Mouse (Mus musculus) small intestine, adult 2 months (tissue): ENCODE data around the gene Rrp8. TPM values are rescaled to one million over a fixed set of nuclear protein-coding genes. Genes with fewer than 3 reads are reported as not detected.

Source experiments
- H3K27ac ChIP-seq: fragments of 200-500 bp; 2 replicates; pipeline ENCODE4 v1.5.1; 2012; ENCODE audit warnings: low read depth, low read length, control low read depth, inconsistent platforms; ENCODE audit not compliant: insufficient read depth
- H3K27me3 ChIP-seq: fragments of 200-500 bp; 2 replicates; pipeline ENCODE4 v1.6.1; 2012; ENCODE audit warnings: mild to moderate bottlenecking, moderate library complexity, low read length, inconsistent platforms; ENCODE audit not compliant: control insufficient read depth, insufficient read depth
- H3K36me3 ChIP-seq: fragments of 200-500 bp; 2 replicates; pipeline ENCODE4 v1.6.1; 2012; ENCODE audit warnings: mild to moderate bottlenecking, low read length, control low read depth, inconsistent platforms; ENCODE audit not compliant: control insufficient read depth, insufficient read depth
- H3K4me1 ChIP-seq: fragments of 200-500 bp; 2 replicates; pipeline ENCODE4 v1.6.1; 2012; ENCODE audit warnings: low read length, inconsistent platforms, mixed read lengths; ENCODE audit not compliant: control insufficient read depth, insufficient read depth, insufficient read length
- H3K4me3 ChIP-seq: fragments of 200-500 bp; 2 replicates; pipeline ENCODE4 v1.5.1; 2012; ENCODE audit warnings: low read depth, mild to moderate bottlenecking, control low read depth, inconsistent platforms, low read length, moderate library complexity
- CTCF ChIP-seq: fragments of 200-500 bp; IDR thresholded peaks from 2 replicates; pipeline ENCODE4 v1.5.1; 2012; ENCODE audit warnings: low read depth, mild to moderate bottlenecking, control low read depth, inconsistent platforms, low read length, moderate library complexity, mixed read lengths; ENCODE audit not compliant: insufficient replicate concordance, insufficient read length; ENCODE audit errors: extremely low read depth
- POLR2A ChIP-seq: fragments of 200-500 bp; IDR thresholded peaks from 2 replicates; pipeline ENCODE4 v1.6.1; 2012; ENCODE audit warnings: low read depth, mild to moderate bottlenecking, control low read depth, inconsistent platforms, low read length, moderate library complexity
- whole genome bisulfite sequencing: fragments of 180-500 bp; shearing (Covaris S2); methylation state at CpG from one replicate; pipeline ENCODE4 v1.1.7; 2018; 5-methylcytosine and 5-hydroxymethylcytosine counted together
- polyA plus RNA-seq: library from polyadenylated mRNA; depleted of rRNA; stranded (reverse); fragments of >200 nt; gene quantifications from 2 replicates; pipeline ENCODE4 v1.2.3, GENCODE M21; 2012

Gene Rrp8
- polyA plus RNA-seq, 1 experiment: 2.7 TPM

DNA sequence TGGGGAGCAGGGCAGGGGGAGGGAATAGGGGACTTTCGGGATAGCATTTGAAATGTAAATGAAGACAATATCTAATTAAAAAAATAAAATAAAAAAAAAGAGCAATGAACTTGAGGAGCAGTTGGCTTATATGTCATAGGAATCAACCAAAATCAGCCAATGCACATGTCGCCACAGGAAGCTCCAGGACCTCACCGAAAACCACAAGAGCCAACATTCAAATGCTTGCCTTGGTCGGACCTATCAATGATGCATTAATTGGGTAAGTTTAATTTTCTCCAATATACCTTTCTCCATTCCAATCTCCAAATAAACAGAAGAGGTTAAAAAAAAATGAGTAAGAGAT, 10.2 kb downstream of the Rrp8 start:
- Histone ChIP-seq H3K36me3 (peaks cover 5% of the 10 kb centered on the region), H3K27ac (no peak overlapping the region), H3K4me3 (no peak overlapping the region), H3K4me1 (no peaks in the 10 kb centered on the region), H3K27me3 (no peaks in the 10 kb centered on the region)
- TF ChIP-seq CTCF (no peak), POLR2A (no peak)
- WGBS: 89% methylated on average over 4 of the region's 4 CpGs

DNA sequence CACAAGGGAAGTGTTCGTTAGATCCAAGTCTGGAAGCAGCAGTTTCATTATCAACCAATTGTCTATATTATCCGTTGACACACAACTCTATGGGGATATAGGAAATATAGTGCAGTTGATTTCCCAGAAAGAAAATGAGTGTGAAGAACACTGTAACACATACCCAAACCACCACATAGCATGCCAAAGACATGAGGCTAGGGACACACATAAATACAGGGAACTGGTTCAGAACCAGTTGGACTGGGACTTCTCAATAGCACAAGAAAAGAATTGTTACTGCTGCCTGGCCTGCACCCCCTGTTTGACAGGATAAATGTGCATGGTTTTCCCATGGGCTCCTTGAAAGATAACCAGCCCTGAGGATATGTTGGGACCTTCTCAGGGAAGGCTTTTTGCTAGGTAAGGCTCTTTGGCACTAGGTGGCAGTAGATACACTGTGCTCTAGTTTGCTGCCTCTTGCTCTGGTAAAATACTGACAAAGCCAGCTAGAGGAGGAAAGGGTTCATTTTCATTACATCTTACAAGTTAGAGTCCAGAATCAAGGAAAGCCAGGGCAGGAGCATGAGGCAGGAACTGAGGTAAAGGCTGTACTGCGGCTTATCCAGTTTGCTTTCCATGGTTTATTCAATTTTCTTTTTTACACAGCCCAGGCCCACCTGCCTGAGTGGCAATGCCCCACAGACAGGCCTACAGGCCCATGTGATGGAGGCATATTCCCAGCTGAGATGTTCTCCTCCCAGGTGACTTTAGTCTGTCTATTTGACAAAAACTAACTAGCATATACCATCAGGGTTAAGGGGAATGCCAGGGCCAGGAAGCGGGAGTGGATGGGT, 10.8 kb downstream of the Rrp8 start:
- peaks cover 3% of the 10 kb centered on the region for H3K36me3 ChIP-seq
- H3K27me3 ChIP-seq: no peaks in the 10 kb centered on the region
- no peak overlapping the region for H3K27ac ChIP-seq
- WGBS: 79% methylated on average over 4 of the region's 4 CpGs
- H3K4me1 ChIP-seq: no peaks in the 10 kb centered on the region
- no peak for TF ChIP-seq POLR2A
- TF ChIP-seq CTCF: 0 out of 2 replicates have a peak, but pooled peaks have one; percentile 27
- H3K4me3 ChIP-seq: no peak overlapping the region

DNA sequence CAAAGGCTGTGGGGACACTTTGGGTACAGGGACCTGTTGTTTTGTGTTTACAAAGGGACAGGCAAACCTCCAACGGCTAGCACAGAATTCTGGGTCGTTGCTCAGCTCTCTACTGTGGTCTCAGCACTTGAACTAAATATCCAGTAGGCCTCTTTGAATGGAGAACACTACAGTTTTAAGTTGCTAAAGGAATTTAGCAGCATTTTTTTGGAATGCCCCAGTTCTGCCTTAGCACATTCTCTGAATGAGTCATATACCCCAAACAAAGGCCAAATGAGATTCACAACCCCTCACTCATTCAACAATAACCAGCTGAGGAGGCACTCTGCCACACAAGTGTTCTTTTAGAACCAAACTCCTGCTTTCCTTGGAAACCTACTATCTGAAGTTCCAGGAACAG, 15.3 kb downstream of the Rrp8 start:
- Histone ChIP-seq H3K4me3 (no peak overlapping the region), H3K36me3 (no peaks in the 10 kb centered on the region), H3K4me1 (no peaks in the 10 kb centered on the region), H3K27me3 (no peaks in the 10 kb centered on the region), H3K27ac (no peak overlapping the region)
- TF ChIP-seq POLR2A (no peak), CTCF (no peak)
- WGBS: 72% methylated on average over 2 of the region's 2 CpGs

DNA sequence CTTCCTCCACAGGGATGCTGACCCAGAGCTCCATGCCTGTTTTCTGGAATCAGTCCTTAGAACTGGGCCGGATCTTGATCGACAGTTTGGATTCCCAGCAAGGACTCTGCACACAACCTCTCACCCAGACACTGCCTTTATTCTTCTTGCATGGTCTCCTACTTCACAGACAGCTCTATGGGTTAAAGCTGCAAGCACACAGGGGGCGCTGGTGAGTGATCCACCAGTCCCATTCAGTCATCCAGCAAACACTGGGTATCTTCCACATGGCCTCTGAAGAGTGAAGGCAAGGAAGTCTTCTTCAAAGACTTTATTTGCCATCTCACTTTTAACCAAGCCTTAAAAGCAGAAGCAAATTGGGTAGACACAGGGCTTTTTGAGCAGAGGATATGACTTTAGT, 21.8 kb downstream of the Rrp8 start:
- WGBS: 68% methylated on average over 3 of the region's 3 CpGs

DNA sequence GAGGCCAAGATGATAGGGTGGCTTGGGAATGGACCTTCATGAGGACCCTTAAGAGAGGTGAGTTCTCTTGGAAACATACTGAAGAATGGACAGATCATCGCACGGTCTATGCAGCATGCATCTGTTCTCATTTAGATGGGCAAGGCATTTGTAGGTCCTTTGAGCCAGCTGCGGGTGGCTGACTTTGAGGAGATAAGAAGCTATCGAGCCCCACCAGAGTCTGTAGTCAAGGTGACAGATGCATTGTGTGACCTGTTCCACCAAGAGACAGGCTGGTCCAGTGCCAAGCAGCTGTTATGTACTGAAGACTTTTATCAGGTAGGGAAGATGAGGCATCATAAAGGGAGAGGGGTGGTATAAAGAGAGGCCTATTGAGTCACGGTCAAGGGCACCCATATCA, 28.5 kb downstream of the Rrp8 start:
- Histone ChIP-seq H3K36me3 (no peaks in the 10 kb centered on the region), H3K27ac (no peak overlapping the region), H3K27me3 (no peaks in the 10 kb centered on the region), H3K4me3 (no peak overlapping the region), H3K4me1 (no peaks in the 10 kb centered on the region)
- no peak for TF ChIP-seq CTCF
- no peak for TF ChIP-seq POLR2A
- WGBS: 72% methylated on average over 5 of the region's 5 CpGs

More for the DNA sequence above, 21.8 kb downstream of the Rrp8 start:
- TF ChIP-seq POLR2A (no peak), CTCF (no peak)
- Histone ChIP-seq H3K4me3 (no peak overlapping the region), H3K36me3 (no peaks in the 10 kb centered on the region), H3K27ac (no peak overlapping the region), H3K4me1 (no peaks in the 10 kb centered on the region), H3K27me3 (no peaks in the 10 kb centered on the region)

DNA sequence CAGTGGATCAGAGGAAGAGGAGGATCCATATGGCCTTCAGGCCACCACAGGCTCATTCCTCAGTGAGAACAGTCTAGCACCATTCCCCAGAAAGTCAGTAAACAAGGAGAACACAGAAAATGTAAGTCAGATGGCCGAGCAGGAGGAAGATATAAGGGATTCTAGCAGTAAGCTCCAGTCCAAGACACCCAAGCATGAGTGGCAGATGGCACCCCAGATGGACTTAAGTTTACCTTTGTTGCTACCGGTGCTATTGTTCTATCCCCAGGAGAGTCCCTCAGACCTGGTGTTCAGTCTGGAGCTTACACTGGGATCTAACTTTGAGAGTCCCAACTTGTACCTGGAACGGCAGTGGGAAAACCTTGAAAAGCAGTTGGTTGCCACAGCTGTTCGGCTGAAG, 33.4 kb downstream of the Rrp8 start:
- WGBS: 87% methylated on average over 4 of the region's 4 CpGs
- TF ChIP-seq POLR2A (no peak), CTCF (no peak)
- Histone ChIP-seq H3K27ac (no peak overlapping the region), H3K36me3 (no peaks in the 10 kb centered on the region), H3K27me3 (no peaks in the 10 kb centered on the region), H3K4me1 (no peaks in the 10 kb centered on the region), H3K4me3 (no peak overlapping the region)

DNA sequence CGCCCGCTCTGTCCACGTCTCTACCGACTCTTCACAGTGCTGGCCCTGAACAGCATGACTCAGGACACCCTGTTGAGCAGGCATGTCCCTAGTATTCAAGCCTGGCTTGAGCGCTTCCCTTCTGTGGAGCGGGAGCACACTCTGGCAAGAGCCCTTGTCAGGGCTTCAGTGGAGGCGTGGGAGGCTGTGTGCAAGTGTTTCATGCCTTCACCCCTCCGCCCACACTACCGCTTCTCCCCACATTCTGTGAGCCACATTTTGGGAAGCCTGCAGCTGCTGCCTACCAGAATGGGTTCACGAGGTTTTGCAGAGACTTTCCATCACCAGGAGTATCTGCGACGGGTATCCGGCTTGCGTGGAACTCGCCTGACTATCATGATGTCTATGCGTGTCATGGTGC, 34.0 kb downstream of the Rrp8 start:
- Histone ChIP-seq H3K4me3 (no peak overlapping the region), H3K27ac (no peak overlapping the region), H3K36me3 (no peaks in the 10 kb centered on the region), H3K4me1 (no peaks in the 10 kb centered on the region), H3K27me3 (no peaks in the 10 kb centered on the region)
- TF ChIP-seq CTCF (no peak), POLR2A (no peak)
- WGBS: 88% methylated on average over 16 of the region's 16 CpGs
